Mouse (Mus musculus) C2C12 (cell line): ENCODE results near the gene Cdyl2.

Source experiments
- CEBPB ChIP-seq: IDR thresholded peaks from one replicate; pipeline ENCODE4 v1.6.1; 2011; ENCODE audit warnings: low read depth, mild to moderate bottlenecking, control low read depth, moderate library complexity
- CTCF ChIP-seq: IDR thresholded peaks from one replicate; pipeline ENCODE4 v1.5.1; 2011; ENCODE audit not compliant: control insufficient read depth, insufficient read depth, insufficient read length
- FOSL1 ChIP-seq: IDR thresholded peaks from one replicate; pipeline ENCODE4 v1.8.0; 2011; ENCODE audit warnings: mild to moderate bottlenecking, low read length; ENCODE audit not compliant: poor library complexity, insufficient read depth, severe bottlenecking
- MAX ChIP-seq: IDR thresholded peaks from one replicate; pipeline ENCODE4 v1.6.1; 2011; ENCODE audit warnings: mild to moderate bottlenecking, control low read depth
- MYOD1 ChIP-seq: IDR thresholded peaks from one replicate; pipeline ENCODE4 v1.6.1; 2011; ENCODE audit warnings: low read depth; ENCODE audit not compliant: control insufficient read depth, insufficient read length
- USF1 ChIP-seq: IDR thresholded peaks from one replicate; pipeline ENCODE4 v1.6.1; 2011; ENCODE audit warnings: low read depth, mild to moderate bottlenecking, control low read depth, moderate library complexity

DNA sequence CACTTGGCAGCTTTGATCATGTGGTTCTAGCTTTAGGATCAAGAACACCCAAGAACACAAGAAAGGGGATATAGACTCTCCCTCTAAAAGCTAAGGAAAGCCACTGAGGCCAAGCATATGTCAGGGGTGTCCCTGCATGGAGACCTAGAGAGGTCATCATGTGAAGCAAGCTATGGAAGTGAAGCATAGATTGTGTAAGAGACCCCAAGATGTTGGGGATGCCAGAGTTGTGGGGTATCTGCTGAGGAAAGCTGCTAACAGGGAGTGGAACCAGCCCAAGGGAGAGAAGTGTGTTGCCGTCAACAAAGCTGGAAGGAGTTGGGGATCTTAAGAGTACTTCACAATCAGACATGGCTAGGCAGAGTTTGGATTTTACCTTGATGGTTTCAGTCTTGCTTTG, 7.9 kb upstream of the Cdyl2 start:
- TF ChIP-seq CTCF (no peak), CEBPB (no peak), MAX (no peak), USF1 (no peak), FOSL1 (no peak), MYOD1 (no peak)
